11 mouse cellular contexts compared by ENCODE assay signal in the genomic region with DNA sequence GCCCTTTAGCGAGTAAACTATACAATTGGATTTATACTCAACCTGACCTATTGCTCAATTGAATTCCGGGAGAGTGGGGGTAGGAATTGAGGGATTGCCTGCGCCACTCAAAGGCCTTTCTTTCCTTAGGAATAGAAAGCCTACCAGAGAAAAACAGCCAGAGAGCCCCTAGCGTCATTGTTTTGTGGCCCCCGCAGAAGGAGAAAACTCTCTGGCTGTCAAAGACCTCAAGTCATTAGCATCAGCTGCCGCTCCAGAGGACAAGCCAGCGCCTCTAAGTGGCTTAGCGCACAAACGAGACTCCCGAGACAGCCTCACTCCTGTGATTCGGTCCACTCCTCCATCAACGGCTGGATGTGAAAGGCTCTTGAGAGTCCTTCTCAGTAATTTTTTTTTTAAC. TPM values are rescaled to one million over a fixed set of nuclear protein-coding genes. Genes with fewer than 3 reads are reported as not detected.
DNase-seq lines count a peak whose midpoint lies in the region; ATAC-seq lines count a peak whose summit lies in the region.
"Had no signal": no experiment of that assay in that cellular context is flagged by ENCODE, and none has a peak within 500 bp of the region (broad histone marks: within the 10 kb centered on the region; RNA-seq: fewer than 3 reads in every experiment).

No protein-coding gene starts in this region.

- H3K9me3 ChIP-seq in hindbrain, embryonic 13.5 days, result no peaks in the 10 kb centered on the region

- H3K27ac ChIP-seq in hindbrain, embryonic 13.5 days, result no peak overlapping the region
- H3K27ac ChIP-seq: kidney, postnatal 0 days; liver, embryonic 14.5 days had no signal

- H3K4me3 ChIP-seq in hindbrain, embryonic 13.5 days, result peak overlapping the region; percentile 56

- peak; percentile 47 for DNase-seq in cerebellum, adult 9-11 months
- DNase-seq in cerebellum, adult 11 months, result no peak
- DNase-seq in embryo, embryonic 11 days, result peak; percentile 55
- DNase-seq in neural tube, embryonic 10.5 days (ENCODE audit: extremely low spot score, low spot score), result peak; percentile 52
- DNase-seq in lung, postnatal 4 days, result no peak
- no peak for DNase-seq in urinary bladder, postnatal 4 days (ENCODE audit: low spot score in 2 of 2)
- DNase-seq in adrenal gland, adult (ENCODE audit: inconsistent age in 2 of 2, low spot score in 1 of 2), result no peak
- DNase-seq: adrenal gland, adult 8-10 months had no signal

- no peaks in the 10 kb centered on the region for H3K36me3 ChIP-seq in hindbrain, embryonic 13.5 days

- peaks cover 42% of the 10 kb centered on the region for H3K4me1 ChIP-seq in hindbrain, embryonic 13.5 days (replicated peaks)

- no peak overlapping the region for H3K9ac ChIP-seq in hindbrain, embryonic 13.5 days
- H3K9ac ChIP-seq: liver, embryonic 14.5 days had no signal

- no peak for ATAC-seq in hindbrain, embryonic 13.5 days (ENCODE audit: low FRiP score)

- H3K4me2 ChIP-seq in hindbrain, embryonic 13.5 days, result peak overlapping the region; percentile 79

- H3K27me3 ChIP-seq in hindbrain, embryonic 13.5 days, result peaks cover 74% of the 10 kb centered on the region

- WGBS in hindbrain, embryonic 13.5 days, result under 1% methylated on average over 12 of the region's 12 CpGs

RNA-seq across cellular contexts. Expression of a gene that starts 12.6 kb away (rescaled TPM):
- polyA plus RNA-seq in hindbrain, embryonic 13.5 days (2015; fragmentation: Nextera tagmentation; extraction: Ambion mirVana), result 2.4 and 2.5 TPM in 2 replicates
- polyA plus RNA-seq: liver, embryonic 14.5 days had no signal

Comparison
In these comparisons a context has a peak if more than half of its experiments do, and no peak if none do; other contexts are left out.
1. DNase-seq: peak in cerebellum, adult 9-11 months (single experiment), embryo, embryonic 11 days (single experiment) and neural tube, embryonic 10.5 days (single experiment); none in cerebellum, adult 11 months (single experiment), lung, postnatal 4 days (0 of 2), urinary bladder, postnatal 4 days (0 of 2) and adrenal gland, adult (0 of 2).